Mouse (Mus musculus): ENCODE data around the gene Erg. TPM values are rescaled to one million over a fixed set of nuclear protein-coding genes. Genes with fewer than 3 reads are reported as not detected.

Gene Erg
- polyA plus RNA-seq, 1 experiment from 2014 or later = 2.2 TPM

DNA sequence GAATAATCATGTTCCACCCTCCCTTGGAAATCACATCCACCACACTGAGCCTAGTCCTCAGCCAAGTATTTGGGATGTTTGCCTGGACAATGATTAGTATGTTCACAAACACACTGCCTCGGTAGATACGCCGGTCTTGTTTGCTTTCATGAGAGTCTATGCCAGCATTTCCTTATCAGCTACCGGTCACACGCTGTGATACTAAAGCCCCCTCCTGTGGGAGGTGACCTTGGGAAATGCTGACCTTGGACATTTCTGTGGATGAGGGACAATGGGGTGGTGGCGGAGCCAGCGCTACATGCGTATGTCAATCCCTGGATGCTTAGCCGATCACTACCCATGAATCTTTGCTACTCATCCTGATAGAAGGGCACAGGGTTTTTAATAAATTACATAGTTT lies 213.4 kb downstream of the Erg start:
- no peak overlapping the region for H3K4me2 ChIP-seq (ENCODE audit: low read depth, low read length)
- H3K36me3 ChIP-seq (replicated peaks; ENCODE audit: insufficient read depth, low read length) = 0 out of 2 replicates have a peak, but pooled peaks cover 2% of the 10 kb centered on the region
- no peak overlapping the region for H3K27ac ChIP-seq (ENCODE audit: low read depth)
- DNase-seq (no peak), ATAC-seq (no peak)
- H3K9ac ChIP-seq (replicated peaks) = no peak overlapping the region
- TF ChIP-seq CTCF (IDR thresholded peaks at IDR 0.05; ENCODE audit: low read depth) (no peak), EP300 (IDR thresholded peaks at IDR 0.05; ENCODE audit: low read depth) (no peak)
- H3K4me3 ChIP-seq (ENCODE audit: low read depth, low read length) = no peak overlapping the region
- H3K27me3 ChIP-seq (ENCODE audit: insufficient read depth, low read length) = no peaks in the 10 kb centered on the region
- no peaks in the 10 kb centered on the region for H3K9me3 ChIP-seq (ENCODE audit: low read length)
- 0 out of 2 replicates have a peak, but pooled peaks cover 2% of the 10 kb centered on the region for H3K4me1 ChIP-seq (ENCODE audit: insufficient read depth)
- WGBS (ENCODE audit: insufficient replicate concordance) = 68% methylated on average over 9 of the region's 9 CpGs

DNA sequence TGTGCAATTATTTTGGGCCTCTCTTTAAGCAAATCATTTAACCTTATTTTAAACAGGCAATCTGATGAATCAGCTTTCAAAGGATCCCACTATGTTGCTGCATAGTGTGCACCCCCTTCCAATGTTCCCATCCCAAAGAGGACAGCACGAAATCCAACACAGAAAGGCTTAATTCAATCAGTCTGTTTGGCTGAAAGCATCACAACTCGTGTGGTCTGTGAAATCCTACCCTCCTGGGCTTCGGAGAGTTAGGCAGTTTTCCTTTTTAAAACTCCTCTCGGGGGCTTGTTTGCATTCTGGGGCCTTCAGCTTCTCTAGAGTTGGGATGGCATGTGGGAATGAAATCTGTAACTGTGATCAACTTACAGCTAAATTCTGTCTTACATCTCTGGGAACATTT lies 214.7 kb downstream of the Erg start:
- Histone ChIP-seq H3K4me3 (ENCODE audit: low read depth, low read length) (no peak overlapping the region), H3K4me1 (ENCODE audit: insufficient read depth) (0 out of 2 replicates have a peak, but pooled peaks cover 2% of the 10 kb centered on the region), H3K4me2 (ENCODE audit: low read depth, low read length) (no peak overlapping the region), H3K9me3 (ENCODE audit: low read length) (no peaks in the 10 kb centered on the region), H3K9ac (replicated peaks) (no peak overlapping the region), H3K36me3 (replicated peaks; ENCODE audit: insufficient read depth, low read length) (0 out of 2 replicates have a peak, but pooled peaks cover 2% of the 10 kb centered on the region), H3K27me3 (ENCODE audit: insufficient read depth, low read length) (no peaks in the 10 kb centered on the region), H3K27ac (ENCODE audit: low read depth) (no peak overlapping the region)
- TF ChIP-seq EP300 (IDR thresholded peaks at IDR 0.05; ENCODE audit: low read depth) (no peak), CTCF (IDR thresholded peaks at IDR 0.05; ENCODE audit: low read depth) (no peak)
- WGBS (ENCODE audit: insufficient replicate concordance) = 65% methylated on average over 4 of the region's 4 CpGs
- no peak for ATAC-seq
- DNase-seq = no peak

- no peak overlapping the region for H3K9ac ChIP-seq (replicated peaks)
- H3K36me3 ChIP-seq (replicated peaks; ENCODE audit: insufficient read depth, low read length) = 0 out of 2 replicates have a peak, but pooled peaks cover 3% of the 10 kb centered on the region
- peaks cover 4% of the 10 kb centered on the region; the same call in 1 of the 2 replicates for H3K4me1 ChIP-seq (ENCODE audit: insufficient read depth)
- no peak overlapping the region for H3K4me2 ChIP-seq (ENCODE audit: low read depth, low read length)
- H3K27me3 ChIP-seq (ENCODE audit: insufficient read depth, low read length) = no peaks in the 10 kb centered on the region
- 85% methylated on average over 19 of the region's 19 CpGs for WGBS (ENCODE audit: insufficient replicate concordance)
- no peak overlapping the region for H3K4me3 ChIP-seq (ENCODE audit: low read depth, low read length)
- DNase-seq (no peak), ATAC-seq (no peak)
- TF ChIP-seq EP300 (IDR thresholded peaks at IDR 0.05; ENCODE audit: low read depth) = no peak
- 0 out of 2 replicates have a peak, but pooled peaks have one; percentile 8 for TF ChIP-seq CTCF (IDR thresholded peaks at IDR 0.05; ENCODE audit: low read depth)
- no peak overlapping the region for H3K27ac ChIP-seq (ENCODE audit: low read depth)
- H3K9me3 ChIP-seq (ENCODE audit: low read length) = no peaks in the 10 kb centered on the region
Measured at GRCm38 (mm10) chr16:95366989-95367765, 219.2 kb downstream of the Erg start.

DNA sequence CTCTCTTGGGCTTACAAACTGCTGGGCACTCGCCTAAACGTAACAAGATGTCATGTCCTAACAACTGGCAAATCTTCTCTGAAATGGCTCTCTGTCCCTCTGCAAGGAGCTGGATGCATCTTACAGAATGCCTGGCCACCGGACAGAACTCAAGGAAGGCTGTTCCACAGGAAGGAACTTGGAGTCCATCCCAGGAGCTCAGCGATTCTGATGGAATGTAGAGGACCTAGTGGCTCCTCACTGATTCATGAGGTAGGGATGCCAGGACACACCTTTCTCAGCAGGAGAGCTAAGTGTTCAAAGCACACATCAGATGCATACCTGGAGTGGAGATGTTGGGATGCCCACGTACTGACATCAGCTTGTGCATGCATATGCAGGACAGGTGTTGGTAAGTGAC lies 221.2 kb downstream of the Erg start:
- WGBS (ENCODE audit: insufficient replicate concordance) = 83% methylated on average over 5 of the region's 5 CpGs
- H3K4me3 ChIP-seq (ENCODE audit: low read depth, low read length) = no peak overlapping the region
- no peaks in the 10 kb centered on the region for H3K9me3 ChIP-seq (ENCODE audit: low read length)
- no peaks in the 10 kb centered on the region for H3K27me3 ChIP-seq (ENCODE audit: insufficient read depth, low read length)
- H3K36me3 ChIP-seq (replicated peaks; ENCODE audit: insufficient read depth, low read length) = 0 out of 2 replicates have a peak, but pooled peaks cover 3% of the 10 kb centered on the region
- no peak for TF ChIP-seq EP300 (IDR thresholded peaks at IDR 0.05; ENCODE audit: low read depth)
- no peak for TF ChIP-seq CTCF (IDR thresholded peaks at IDR 0.05; ENCODE audit: low read depth)
- DNase-seq = no peak
- no peak overlapping the region for H3K4me2 ChIP-seq (ENCODE audit: low read depth, low read length)
- no peak overlapping the region for H3K9ac ChIP-seq (replicated peaks)
- no peak overlapping the region for H3K27ac ChIP-seq (ENCODE audit: low read depth)
- no peak for ATAC-seq
- peaks cover 14% of the 10 kb centered on the region for H3K4me1 ChIP-seq (ENCODE audit: insufficient read depth)

- peak; percentile 83 for ATAC-seq
Measured at GRCm38 (mm10) chr16:95363632-95364465, 222.5 kb downstream of the Erg start.

DNA sequence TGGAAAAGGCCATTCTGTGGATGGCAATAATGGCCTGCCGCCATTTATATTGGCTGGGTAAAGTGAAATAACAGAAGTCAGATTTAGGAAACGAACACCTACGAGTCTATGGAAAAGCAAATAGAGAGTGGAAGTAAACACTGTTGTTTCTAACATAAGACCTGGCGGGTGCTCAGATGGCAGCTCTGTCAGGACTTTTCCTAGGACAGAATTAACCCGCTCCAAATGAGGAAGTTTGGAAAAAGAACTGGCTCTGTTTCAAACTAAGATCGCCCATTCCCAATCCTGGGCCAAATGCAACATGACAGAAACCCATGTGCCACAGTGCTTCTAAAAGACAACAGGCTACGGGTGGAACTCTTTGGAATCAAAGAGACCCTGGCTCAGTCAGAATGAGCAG lies 224.4 kb downstream of the Erg start:
- Histone ChIP-seq H3K4me3 (ENCODE audit: low read depth, low read length) (no peak overlapping the region), H3K4me2 (ENCODE audit: low read depth, low read length) (no peak overlapping the region), H3K36me3 (replicated peaks; ENCODE audit: insufficient read depth, low read length) (0 out of 2 replicates have a peak, but pooled peaks cover 3% of the 10 kb centered on the region), H3K27me3 (ENCODE audit: insufficient read depth, low read length) (no peaks in the 10 kb centered on the region), H3K9ac (replicated peaks) (no peak overlapping the region), H3K4me1 (ENCODE audit: insufficient read depth) (peaks cover 14% of the 10 kb centered on the region), H3K27ac (ENCODE audit: low read depth) (no peak overlapping the region), H3K9me3 (ENCODE audit: low read length) (no peaks in the 10 kb centered on the region)
- no peak for DNase-seq
- ATAC-seq = no peak
- WGBS (ENCODE audit: insufficient replicate concordance) = 73% methylated on average over 7 of the region's 7 CpGs
- TF ChIP-seq EP300 (IDR thresholded peaks at IDR 0.05; ENCODE audit: low read depth) (no peak), CTCF (IDR thresholded peaks at IDR 0.05; ENCODE audit: low read depth) (no peak)

More at GRCm38 (mm10) chr16:95363632-95364465, 222.5 kb downstream of the Erg start:
- no peak for DNase-seq
- peaks cover 14% of the 10 kb centered on the region for H3K4me1 ChIP-seq (ENCODE audit: insufficient read depth)
- peak overlapping the region; percentile 28; the same call in 1 of the 2 replicates for H3K4me2 ChIP-seq (ENCODE audit: low read depth, low read length)
- H3K27ac ChIP-seq (ENCODE audit: low read depth) = peak overlapping the region; percentile 7; the same call in 1 of the 2 replicates
- no peak for TF ChIP-seq CTCF (IDR thresholded peaks at IDR 0.05; ENCODE audit: low read depth)
- no peak for TF ChIP-seq EP300 (IDR thresholded peaks at IDR 0.05; ENCODE audit: low read depth)
- no peaks in the 10 kb centered on the region for H3K9me3 ChIP-seq (ENCODE audit: low read length)
- 0 out of 2 replicates have a peak, but pooled peaks cover 3% of the 10 kb centered on the region for H3K36me3 ChIP-seq (replicated peaks; ENCODE audit: insufficient read depth, low read length)
- 74% methylated on average over 18 of the region's 18 CpGs for whole genome bisulfite sequencing (ENCODE audit: insufficient replicate concordance)
- no peaks in the 10 kb centered on the region for H3K27me3 ChIP-seq (ENCODE audit: insufficient read depth, low read length)
- no peak overlapping the region for H3K9ac ChIP-seq (replicated peaks)
- no peak overlapping the region for H3K4me3 ChIP-seq (ENCODE audit: low read depth, low read length)

Data from liver, postnatal 0 days (tissue).